Mouse (Mus musculus) hematopoietic stem cell, adult 5-6 weeks (primary cell): ENCODE measurements around the gene Gtse1. TPM values are rescaled to one million over a fixed set of nuclear protein-coding genes. Genes with fewer than 3 reads are reported as not detected.
"Not testable (repeated sequence)": the region's sequence is repeated elsewhere in the genome, so short reads cannot be mapped to it uniquely, and the experiment has no call there.

ENCODE experiments used
- ATAC-seq, 2 experiments: fragments of 125-278 bp in 1 of 2; replicated peaks in 1 of 2; 2 replicates each; pipeline ENCODE4 v1.8.0; 2016 to 2017; ENCODE audit warnings: inconsistent platforms in 2 of 2, mild to moderate bottlenecking in 2 of 2, moderate number of reproducible peaks in 2 of 2, low read depth in 1 of 2, moderate TSS enrichment in 1 of 2; ENCODE audit not compliant: low FRiP score in 2 of 2, poor library complexity in 2 of 2, severe bottlenecking in 2 of 2, insufficient read depth in 1 of 2, low TSS enrichment in 1 of 2
- total RNA-seq: library from RNA; stranded (forward); fragments of 172-1452, 232-1000 nt; gene quantifications from 2 replicates; pipeline ENCODE4 v1.2.3, GENCODE M21; 2017

Gene Gtse1
- total RNA-seq, 1 experiment from 2014 or later, result 13.3 TPM

GRCm38 (mm10) chr15:85851656-85852392, 7.7 kb upstream of the Gtse1 start:
- ATAC-seq, result no peak

- peak in 1 of 2 experiments; percentile 26; a peak in 3 of 4 replicates for ATAC-seq
Measured at GRCm38 (mm10) chr15:85858980-85859489, 510 bp upstream of the Gtse1 start.

- not testable (repeated sequence) for ATAC-seq
Measured at GRCm38 (mm10) chr15:85865913-85866312, 6.4 kb downstream of the Gtse1 start.

GRCm38 (mm10) chr15:85867696-85868095, 8.2 kb downstream of the Gtse1 start:
- peak; percentile 69 to 89 for ATAC-seq

- no peak for ATAC-seq
Measured at GRCm38 (mm10) chr15:85877336-85877735, 17.8 kb downstream of the Gtse1 start.

- ATAC-seq, result peak; percentile 89 to 92
Measured at GRCm38 (mm10) chr15:85878848-85879497, 19.4 kb downstream of the Gtse1 start, which contains the start of gene Trmu. Gene Trmu, plus strand, starts transcription at chr15:85879312.

GRCm38 (mm10) chr15:85879498-85879895, 20.0 kb downstream of the Gtse1 start:
- peak in 1 of 2 experiments; percentile 9; a peak in 1 of 4 replicates for ATAC-seq

GRCm38 (mm10) chr15:85885606-85886005, 26.1 kb downstream of the Gtse1 start:
- no peak for ATAC-seq

GRCm38 (mm10) chr15:85889235-85889634, 29.7 kb downstream of the Gtse1 start:
- no peak for ATAC-seq

- no peak for ATAC-seq
Measured at GRCm38 (mm10) chr15:85891971-85892370, 32.4 kb downstream of the Gtse1 start.

- ATAC-seq, result no peak
Measured at GRCm38 (mm10) chr15:85892498-85893118, 33.1 kb downstream of the Gtse1 start.

GRCm38 (mm10) chr15:85893871-85894270, 34.3 kb downstream of the Gtse1 start:
- ATAC-seq, result no peak

GRCm38 (mm10) chr15:85896284-85896683, 36.7 kb downstream of the Gtse1 start:
- peak; percentile 59 to 68; a peak in 3 of 4 replicates for ATAC-seq

GRCm38 (mm10) chr15:85897113-85897512, 37.6 kb downstream of the Gtse1 start:
- no peak for ATAC-seq

GRCm38 (mm10) chr15:85899396-85899795, 39.9 kb downstream of the Gtse1 start:
- ATAC-seq, result no peak

- no peak for ATAC-seq
Measured at GRCm38 (mm10) chr15:85900318-85900717, 40.8 kb downstream of the Gtse1 start.

GRCm38 (mm10) chr15:85900801-85901200, 41.3 kb downstream of the Gtse1 start:
- ATAC-seq, result no peak

GRCm38 (mm10) chr15:85902505-85902904, 43.0 kb downstream of the Gtse1 start:
- ATAC-seq, result no peak
